Mouse (Mus musculus) olfactory bulb, adult 2 months (tissue): ENCODE results near the gene Plscr3.

ENCODE experiments used
- CTCF ChIP-seq: fragments of 200-500 bp; IDR thresholded peaks from 2 replicates; pipeline ENCODE4 v1.5.1; 2012; ENCODE audit warnings: low read depth, mild to moderate bottlenecking, low read length, moderate library complexity; ENCODE audit not compliant: insufficient read depth
- POLR2A ChIP-seq: fragments of 200-500 bp; IDR thresholded peaks from 2 replicates; pipeline ENCODE4 v1.6.1; 2012; ENCODE audit warnings: mild to moderate bottlenecking, low read depth, low read length, moderate library complexity; ENCODE audit not compliant: insufficient read depth

- TF ChIP-seq CTCF, result no peak
- no peak for TF ChIP-seq POLR2A
Measured at GRCm38 (mm10) chr11:69867335-69867734, 21.2 kb downstream of the Plscr3 start.
